Mouse (Mus musculus) C2C12 (cell line): ENCODE results near the gene Rnf114.

Experiments used
- CTCF ChIP-seq: IDR thresholded peaks from one replicate; pipeline ENCODE4 v1.5.1; 2011; ENCODE audit not compliant: control insufficient read depth, insufficient read depth, insufficient read length
- MAX ChIP-seq: IDR thresholded peaks from one replicate; pipeline ENCODE4 v1.6.1; 2011; ENCODE audit warnings: mild to moderate bottlenecking, control low read depth

- TF ChIP-seq CTCF (no peak), MAX (no peak)
Observed at GRCm38 (mm10) chr2:167502554-167503252, 10.3 kb downstream of the Rnf114 start.
